Mouse (Mus musculus) T-helper 1 cell (primary cell): ENCODE data around the gene Arhgef1.

ENCODE experiments used
- in situ Hi-C: fragments of 300-600 bp; cut with MboI, MseI; formaldehyde crosslinking; loops from one replicate; pipeline ENCODE4 v1.15.1; 2025; ENCODE audit warnings: high pct_unique_total_duplicates

Arhgef1 gene

GRCm38 (mm10) chr7:24944257-24944950 lies 41.7 kb downstream of the Arhgef1 start, which contains the start of gene Gm4881:
TSS of gene Gm4881 (minus strand) at chr7:24944494.
- in situ Hi-C loops = no loop called here

- in situ Hi-C loops = no loop called here
These were observed 44.8 kb downstream of the Arhgef1 start for GRCm38 (mm10) chr7:24947316-24948048.

- in situ Hi-C loops = no loop called here
These were observed 46.1 kb downstream of the Arhgef1 start for GRCm38 (mm10) chr7:24948774-24949173.

GRCm38 (mm10) chr7:24949958-24950623 lies 47.4 kb downstream of the Arhgef1 start:
- in situ Hi-C loops = no loop called here

- in situ Hi-C loops = no loop called here
These were observed 51.3 kb downstream of the Arhgef1 start for GRCm38 (mm10) chr7:24953966-24954365.

GRCm38 (mm10) chr7:24954450-24954849 lies 51.7 kb downstream of the Arhgef1 start:
- in situ Hi-C loops = no loop called here

- in situ Hi-C loops = no loop called here
These were observed 52.5 kb downstream of the Arhgef1 start for GRCm38 (mm10) chr7:24955226-24955625.

- in situ Hi-C loops = no loop called here
These were observed 61.6 kb downstream of the Arhgef1 start for GRCm38 (mm10) chr7:24964288-24964687.

- in situ Hi-C loops = loop anchor here (5.0 kb wide), 1 partner anchor 148 kb away; no protein-coding TSS in a partner anchor
These were observed 62.3 kb downstream of the Arhgef1 start for GRCm38 (mm10) chr7:24964897-24965535.

GRCm38 (mm10) chr7:24967966-24968365 lies 65.3 kb downstream of the Arhgef1 start:
- in situ Hi-C loops = loop anchor here (5.0 kb wide), 1 partner anchor 151 kb away; no protein-coding TSS in a partner anchor

- in situ Hi-C loops = loop anchor here (5.0 kb wide), 1 partner anchor 151 kb away; no protein-coding TSS in a partner anchor
These were observed 65.8 kb downstream of the Arhgef1 start for GRCm38 (mm10) chr7:24968463-24968862.

GRCm38 (mm10) chr7:24969805-24970204 lies 67.1 kb downstream of the Arhgef1 start:
- in situ Hi-C loops = loop anchor here (5.0 kb wide), 1 partner anchor 153 kb away; no protein-coding TSS in a partner anchor

GRCm38 (mm10) chr7:24970341-24970740 lies 67.6 kb downstream of the Arhgef1 start:
- in situ Hi-C loops = no loop called here

- in situ Hi-C loops = no loop called here
These were observed 68.7 kb downstream of the Arhgef1 start for GRCm38 (mm10) chr7:24971261-24971971.

- in situ Hi-C loops = no loop called here
These were observed 69.5 kb downstream of the Arhgef1 start, which contains the start of gene Rabac1 for GRCm38 (mm10) chr7:24971972-24972893. TSS of gene Rabac1 (minus strand) at chr7:24972754.

- in situ Hi-C loops = no loop called here
These were observed 70.5 kb downstream of the Arhgef1 start for GRCm38 (mm10) chr7:24973208-24973607.

GRCm38 (mm10) chr7:24973902-24974301 lies 71.2 kb downstream of the Arhgef1 start:
- in situ Hi-C loops = no loop called here

GRCm38 (mm10) chr7:24974893-24975595 lies 72.3 kb downstream of the Arhgef1 start:
- in situ Hi-C loops = no loop called here
